Mouse (Mus musculus) gastrocnemius, adult 2 months (tissue): Measurements from ENCODE around the gene Fbxw10. TPM values are rescaled to one million over a fixed set of nuclear protein-coding genes. Genes with fewer than 3 reads are reported as not detected.

Experiments
- DNase-seq: peaks from one replicate; pipeline ENCODE4 v3.0.0; 2022
- H3K27ac ChIP-seq: fragments of 200-600 bp; 2 replicates; pipeline ENCODE4 v1.8.1; 2022; ENCODE audit warnings: mild to moderate bottlenecking
- H3K4me3 ChIP-seq: fragments of 200-600 bp; 2 replicates; pipeline ENCODE4 v1.8.1; 2022; ENCODE audit warnings: mild to moderate bottlenecking, moderate library complexity
- CTCF ChIP-seq: fragments of 200-600 bp; IDR thresholded peaks from 2 replicates; pipeline ENCODE4 v1.8.1; 2022; ENCODE audit warnings: antibody characterized with exemption, mild to moderate bottlenecking, moderate library complexity
- intact Hi-C: fragments of 180-260 bp; cut with DNase I; formaldehyde crosslinking; loops from one replicate; pipeline ENCODE4 v1.15.1; 2025
- total RNA-seq, 2 experiments: library from RNA; stranded (reverse); gene quantifications; 2 replicates each; pipeline ENCODE4 v1.2.3; 2021

The Fbxw10 gene
- total RNA-seq, 2 experiments from 2014 or later = 0.33 to 0.45 TPM

DNA sequence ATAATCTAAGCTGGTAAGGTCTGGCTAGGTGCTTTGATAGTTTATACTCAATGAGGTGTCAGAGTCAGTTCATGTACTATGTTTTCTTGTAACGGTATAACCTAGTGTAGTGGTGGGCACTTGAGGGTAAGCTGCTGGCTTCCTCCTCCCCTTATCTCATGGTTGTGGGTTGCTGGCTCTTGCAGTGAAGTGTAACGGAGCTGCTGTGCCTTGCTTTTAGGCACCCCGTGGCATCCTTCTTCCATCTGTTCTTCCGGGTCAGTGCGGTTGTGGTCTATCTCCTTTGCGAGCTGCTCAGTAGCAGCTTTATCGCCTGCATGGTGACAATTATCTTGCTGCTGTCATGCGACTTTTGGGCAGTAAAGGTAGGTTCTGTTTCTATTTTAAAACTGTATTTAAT, 36.5 kb downstream of the Fbxw10 start:
- no peak for DNase-seq
- no peak overlapping the region for H3K4me3 ChIP-seq
- intact Hi-C loops = no loop called here
- no peak for TF ChIP-seq CTCF
- H3K27ac ChIP-seq = no peak overlapping the region

DNA sequence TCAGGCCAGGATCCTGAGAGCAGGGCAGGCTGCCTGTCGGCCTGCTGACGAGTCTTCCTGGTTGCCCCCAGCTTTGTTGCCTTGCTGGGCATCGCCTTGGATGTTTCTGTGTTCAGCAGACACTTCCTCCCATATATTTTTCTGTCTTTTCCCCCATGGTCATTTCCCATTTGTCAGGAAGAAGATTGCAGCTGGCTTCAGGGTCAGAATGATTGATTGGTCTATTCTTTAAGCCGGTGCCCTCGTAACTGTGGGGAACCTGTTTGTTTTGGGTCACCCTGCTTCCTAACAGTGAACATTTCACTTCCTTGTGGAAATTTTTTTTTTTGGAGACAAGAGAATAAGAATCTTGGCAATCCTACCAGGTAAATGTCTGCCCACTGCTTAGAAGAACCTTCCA, 38.5 kb downstream of the Fbxw10 start:
- H3K4me3 ChIP-seq = no peak overlapping the region
- H3K27ac ChIP-seq = no peak overlapping the region
- no peak for TF ChIP-seq CTCF
- DNase-seq = no peak
- intact Hi-C loops = no loop called here

DNA sequence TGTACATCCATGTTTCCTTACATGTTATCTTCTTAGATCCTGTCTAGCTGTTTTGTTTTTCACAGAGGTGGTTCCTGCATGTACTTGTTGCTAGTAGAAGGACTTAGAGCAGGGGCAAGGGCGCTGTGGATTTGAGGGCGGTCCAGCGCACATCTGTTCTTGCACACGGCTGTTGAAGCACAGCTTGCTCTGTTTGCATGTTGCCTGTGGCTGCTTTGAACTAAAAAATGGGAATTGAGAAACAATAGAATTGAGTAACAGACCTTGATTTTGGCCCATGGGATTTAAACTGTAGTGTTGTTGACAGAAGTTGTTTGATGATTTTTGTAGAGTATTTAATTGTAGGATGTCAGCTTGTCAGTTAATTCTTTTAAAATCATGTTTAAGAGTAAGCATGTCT, 43.9 kb downstream of the Fbxw10 start:
- no peak for DNase-seq
- no peak for TF ChIP-seq CTCF

DNA sequence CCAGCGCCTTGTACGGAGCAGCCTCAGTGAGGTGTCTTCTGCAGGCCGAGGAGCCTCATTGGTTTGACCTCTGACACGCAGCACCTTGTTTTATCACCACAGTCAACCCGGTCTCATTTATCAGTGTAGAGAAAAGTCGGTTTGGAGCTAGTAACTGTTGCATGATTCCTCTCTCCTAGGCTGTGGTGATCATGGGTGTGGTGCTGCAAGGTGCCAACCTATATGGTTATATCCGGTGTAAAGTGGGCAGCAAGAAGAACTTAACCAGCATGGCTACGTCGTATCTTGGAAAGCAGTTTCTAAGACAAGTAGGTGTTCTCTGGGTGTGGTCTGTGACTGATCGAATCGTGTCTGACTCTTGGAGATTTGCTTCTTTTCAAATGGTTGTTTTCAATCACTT, 44.9 kb downstream of the Fbxw10 start:
- Histone ChIP-seq H3K4me3 (no peak overlapping the region), H3K27ac (no peak overlapping the region)
- DNase-seq = no peak
- no peak for TF ChIP-seq CTCF
- intact Hi-C loops = no loop called here

More for the DNA sequence above, 43.9 kb downstream of the Fbxw10 start:
- Histone ChIP-seq H3K27ac (no peak overlapping the region), H3K4me3 (no peak overlapping the region)
- intact Hi-C loops = no loop called here

DNA sequence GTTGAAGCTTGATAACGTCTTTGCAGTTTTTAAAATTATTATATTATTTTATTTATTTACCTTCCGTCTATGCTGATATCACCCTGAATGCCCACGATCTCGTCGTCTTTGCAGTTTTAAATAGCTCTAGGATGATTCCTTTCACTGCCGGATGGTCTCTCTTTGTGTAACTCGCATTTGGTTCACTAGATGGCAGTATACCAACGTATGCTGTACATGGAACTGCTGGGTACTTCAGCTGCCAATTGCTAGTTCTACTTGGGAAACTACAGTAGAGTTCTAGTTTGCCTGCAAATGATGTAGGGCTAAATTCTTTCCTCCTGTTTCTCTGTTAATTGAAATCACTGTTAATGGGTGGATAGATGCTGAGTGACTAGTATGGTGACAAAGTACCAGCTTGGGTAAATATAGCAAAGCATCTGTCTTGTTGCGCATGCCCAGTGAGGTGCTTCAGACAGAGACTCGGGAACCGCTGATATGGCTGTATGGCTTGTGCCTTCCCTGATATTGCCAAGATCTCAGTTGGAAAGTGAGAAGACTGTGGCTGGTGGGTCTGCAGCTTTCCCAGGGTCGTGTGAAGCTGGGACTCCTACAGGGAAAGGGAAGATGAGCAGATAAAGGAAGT, 54.9 kb downstream of the Fbxw10 start:
- peak; percentile 90 for TF ChIP-seq CTCF

DNA sequence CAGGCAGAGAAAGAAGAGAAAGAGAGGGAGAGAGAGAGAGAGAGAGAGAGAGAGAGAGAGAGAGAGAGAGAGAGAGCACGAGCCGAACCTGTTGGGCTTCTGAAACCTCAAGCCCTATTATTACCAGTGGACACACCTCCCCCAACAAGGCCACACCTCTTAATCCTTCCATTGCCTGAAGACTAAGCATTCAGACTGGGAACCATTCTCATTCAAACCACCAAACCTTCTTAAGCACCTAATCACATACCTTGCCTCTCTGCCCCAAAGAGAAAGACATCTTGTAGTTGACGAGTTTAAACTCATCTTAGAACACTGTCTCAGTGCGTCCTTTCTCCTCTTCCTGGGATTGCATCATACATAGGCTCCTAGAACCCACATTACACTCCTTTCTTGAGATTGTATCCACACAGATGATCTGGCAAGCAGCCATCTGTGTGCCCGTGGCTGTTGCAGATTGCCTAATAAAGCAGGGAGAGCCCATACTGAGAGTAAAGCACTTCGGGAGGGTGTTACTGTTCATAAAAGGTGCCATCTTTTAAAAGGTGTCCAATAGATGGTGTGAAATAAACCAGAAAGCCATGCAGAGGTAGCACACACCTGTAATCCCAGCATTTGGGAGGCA, 57.1 kb downstream of the Fbxw10 start:
- no peak overlapping the region for H3K27ac ChIP-seq
- intact Hi-C loops = no loop called here
- no peak overlapping the region for H3K4me3 ChIP-seq
- TF ChIP-seq CTCF = no peak
- DNase-seq = no peak

More for the DNA sequence above, 54.9 kb downstream of the Fbxw10 start:
- Histone ChIP-seq H3K27ac (no peak overlapping the region), H3K4me3 (no peak overlapping the region)
- intact Hi-C loops = no loop called here
- DNase-seq = peak; percentile 54

DNA sequence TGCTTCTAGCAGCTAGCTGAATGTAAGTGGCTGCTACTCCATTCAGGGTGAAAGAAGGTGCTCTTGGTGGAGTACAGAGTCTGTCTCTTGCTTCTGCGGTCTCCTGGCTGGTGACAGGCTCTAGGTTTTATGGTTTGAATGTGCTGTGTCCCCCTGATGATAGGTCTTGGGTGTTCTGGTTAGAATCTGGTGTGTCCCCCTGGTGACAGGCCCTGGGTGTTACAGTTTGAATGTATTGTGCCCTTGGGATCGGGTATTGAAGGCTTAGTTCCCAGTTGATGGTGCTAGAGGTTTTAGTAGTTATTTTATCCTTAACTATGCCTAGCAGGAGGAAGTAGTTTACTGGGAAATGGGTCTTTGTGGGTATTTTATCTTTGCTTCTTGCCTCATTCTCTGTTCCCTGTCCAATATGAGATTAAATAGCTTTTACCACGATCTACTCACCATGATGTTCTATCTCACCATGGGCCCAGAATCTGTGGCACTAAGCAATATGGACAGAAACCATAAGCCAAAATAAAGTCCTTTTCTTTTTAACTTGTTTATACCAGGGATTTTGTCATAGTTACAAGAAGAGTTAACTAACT, 62.9 kb downstream of the Fbxw10 start:
- peak; percentile 19; the same call in 1 of the 2 replicates for TF ChIP-seq CTCF
- H3K27ac ChIP-seq = no peak overlapping the region
- no peak for DNase-seq
- H3K4me3 ChIP-seq = no peak overlapping the region
- intact Hi-C loops = no loop called here

DNA sequence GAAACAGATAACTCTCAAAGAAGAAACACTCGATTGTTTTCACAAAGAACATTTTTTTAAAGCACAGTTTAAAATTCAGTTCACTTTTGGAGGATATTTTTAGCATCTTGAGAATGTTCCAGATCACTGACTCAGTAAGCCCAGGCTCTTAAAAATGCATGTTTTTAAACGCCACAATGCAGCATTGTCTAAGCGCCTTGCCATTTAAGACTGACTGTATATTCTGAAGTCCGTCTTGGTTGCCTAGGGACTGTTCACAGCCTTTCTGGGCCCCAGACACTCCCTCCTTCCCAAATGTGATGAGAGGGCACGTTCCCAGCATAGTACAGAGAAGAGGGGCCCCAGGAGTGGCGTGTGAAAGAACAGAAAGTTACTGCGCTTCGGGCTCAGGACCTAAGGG, 64.5 kb downstream of the Fbxw10 start:
- intact Hi-C loops = no loop called here
- Histone ChIP-seq H3K4me3 (no peak overlapping the region), H3K27ac (peak overlapping the region; percentile 66)
- no peak for DNase-seq
- no peak for TF ChIP-seq CTCF

DNA sequence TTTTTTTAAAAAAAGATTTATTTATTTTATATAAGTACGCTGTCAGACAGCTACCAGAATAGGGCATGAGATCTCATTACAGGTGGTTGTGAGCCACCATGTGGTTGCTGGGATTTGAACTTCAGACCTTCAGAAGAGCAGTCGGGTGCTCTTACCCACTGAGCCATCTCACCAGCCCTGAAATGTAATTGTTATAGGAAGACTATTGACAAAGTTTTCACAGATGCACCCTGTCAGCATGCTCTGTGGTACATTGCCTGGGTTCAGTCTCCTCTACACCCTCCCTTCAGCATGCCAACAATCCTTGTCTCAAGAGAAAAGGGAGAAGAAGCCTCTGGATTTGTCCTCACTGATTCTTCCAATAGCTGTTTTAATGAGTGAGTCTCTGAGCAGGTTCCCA, 66.3 kb downstream of the Fbxw10 start:
- TF ChIP-seq CTCF = no peak
- Histone ChIP-seq H3K27ac (no peak overlapping the region), H3K4me3 (no peak overlapping the region)
- no peak for DNase-seq
- intact Hi-C loops = no loop called here

DNA sequence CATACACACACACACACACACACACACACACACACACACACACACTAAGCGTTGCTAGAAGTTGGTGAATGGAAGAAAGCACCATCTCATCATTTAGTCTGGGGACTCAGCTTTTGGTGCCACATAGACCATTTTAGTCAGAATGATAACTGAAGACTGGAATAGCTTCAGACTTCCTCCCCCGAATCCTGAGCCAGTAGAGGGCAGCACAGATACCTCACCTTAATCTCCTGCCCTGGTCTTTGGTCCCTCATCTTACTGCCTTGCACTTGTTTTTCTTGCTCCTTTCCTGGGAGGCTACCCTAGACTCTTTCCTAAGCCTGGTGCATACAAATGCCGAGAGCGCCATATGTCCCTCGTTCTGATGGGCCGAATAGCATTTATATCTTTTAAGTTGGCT, 67.7 kb downstream of the Fbxw10 start:
- TF ChIP-seq CTCF = peak; percentile 66
- peak; percentile 47 for DNase-seq
- no peak overlapping the region for H3K27ac ChIP-seq
- intact Hi-C loops = no loop called here
- H3K4me3 ChIP-seq = no peak overlapping the region

DNA sequence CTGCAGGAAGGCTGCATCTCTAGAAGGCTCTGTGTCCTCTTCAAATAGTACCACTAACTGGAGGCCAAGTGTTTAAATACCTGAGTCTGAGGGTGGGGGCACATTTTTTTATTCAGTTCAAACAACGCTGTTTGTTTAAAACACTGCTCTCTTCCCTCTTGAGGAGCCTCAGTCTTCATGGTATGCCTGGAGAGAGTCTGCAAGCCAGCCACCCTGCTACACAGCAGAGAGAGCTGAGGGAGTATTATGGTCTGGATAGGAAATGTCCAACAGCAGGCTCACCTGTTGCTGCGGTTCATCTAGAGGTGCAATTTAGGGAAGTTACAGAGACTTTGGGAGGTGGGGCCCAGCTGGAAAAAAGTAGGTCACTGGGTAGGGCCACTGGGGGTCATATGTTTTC, 68.6 kb downstream of the Fbxw10 start:
- TF ChIP-seq CTCF = no peak
- Histone ChIP-seq H3K27ac (no peak overlapping the region), H3K4me3 (no peak overlapping the region)
- intact Hi-C loops = no loop called here
- no peak for DNase-seq

DNA sequence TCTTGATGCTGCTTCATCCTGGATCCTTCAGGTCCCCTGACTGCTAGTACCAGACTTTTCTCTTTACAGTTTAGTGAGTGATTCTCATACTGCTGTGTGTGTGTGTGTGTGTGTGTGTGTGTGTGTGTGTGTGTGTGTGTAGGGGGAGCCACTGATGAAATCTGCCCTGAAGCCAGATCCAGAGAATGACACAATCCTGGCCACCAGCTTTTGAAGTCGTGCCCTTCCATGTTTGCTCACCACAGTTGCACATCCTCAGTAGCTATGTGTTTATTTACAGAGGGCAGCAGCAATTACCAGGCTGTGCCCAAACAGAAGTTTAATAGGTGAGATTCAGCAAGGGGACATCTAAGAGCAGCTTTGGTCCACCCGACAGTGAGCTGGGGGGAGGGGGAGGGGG, 69.9 kb downstream of the Fbxw10 start:
- no peak for DNase-seq
- TF ChIP-seq CTCF = no peak
- intact Hi-C loops = no loop called here

DNA sequence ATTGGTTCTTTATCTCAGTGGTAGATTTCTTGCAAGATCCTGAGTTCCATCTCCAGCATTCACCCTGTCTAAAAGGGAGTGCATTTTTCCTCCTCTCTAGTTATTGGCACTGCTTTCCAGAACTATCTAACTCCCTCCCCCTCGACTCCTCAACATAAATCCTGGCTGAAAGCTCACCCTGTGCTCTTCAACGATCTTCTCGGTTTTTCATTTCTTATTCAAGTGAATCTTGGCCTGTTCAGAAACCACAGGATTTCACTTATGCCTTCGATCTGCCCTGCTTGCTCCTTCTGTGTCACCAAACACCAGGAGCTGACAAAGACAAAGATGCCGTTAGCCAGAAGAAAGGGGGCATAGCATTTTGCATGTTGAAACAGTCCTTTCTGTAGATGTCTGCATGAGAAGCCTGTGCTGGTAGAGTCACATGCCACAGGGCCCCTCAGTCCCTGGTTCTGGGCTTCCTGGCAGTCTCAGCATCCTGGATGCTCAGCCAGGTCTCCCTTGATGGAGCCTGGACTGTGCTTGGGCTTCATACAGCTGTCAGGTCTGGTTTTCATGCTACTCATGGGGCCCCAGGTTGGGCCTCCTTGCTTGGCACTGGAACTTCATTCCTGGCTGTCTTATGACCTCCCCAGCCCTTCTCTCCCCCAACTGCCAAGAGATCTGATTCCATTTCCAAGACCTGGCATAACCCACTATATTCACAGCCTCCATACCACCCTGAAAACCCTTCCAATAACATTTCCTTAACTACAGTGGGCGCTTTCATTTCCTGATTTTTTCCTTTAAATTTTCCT, 73.3 kb downstream of the Fbxw10 start:
- no peak for DNase-seq
- intact Hi-C loops = loop anchor here (2.0 to 5.0 kb wide), 3 partner anchors 47 to 245 kb away; no protein-coding TSS in a partner anchor
- Histone ChIP-seq H3K4me3 (no peak overlapping the region; the same call in 1 of the 2 replicates), H3K27ac (peak overlapping the region; percentile 75)
- no peak for TF ChIP-seq CTCF

More for the DNA sequence above, 69.9 kb downstream of the Fbxw10 start:
- Histone ChIP-seq H3K4me3 (no peak overlapping the region), H3K27ac (no peak overlapping the region)
